Mouse (Mus musculus) cortical plate, adult 2 months (tissue): Measurements from ENCODE around the gene Mpo.

ENCODE experiments used
- CTCF ChIP-seq: fragments of 200-500 bp; IDR thresholded peaks from 2 replicates; pipeline ENCODE4 v1.5.1; 2011; ENCODE audit warnings: mild to moderate bottlenecking, control low read depth, low read length; ENCODE audit not compliant: insufficient read depth; ENCODE audit errors: extremely low read depth
- POLR2A ChIP-seq: fragments of 200-500 bp; IDR thresholded peaks from 2 replicates; pipeline ENCODE4 v1.6.1; 2011; ENCODE audit warnings: mild to moderate bottlenecking, low read length, control low read depth; ENCODE audit not compliant: insufficient read depth; ENCODE audit errors: extremely low read depth

- TF ChIP-seq CTCF (no peak), POLR2A (0 out of 2 replicates have a peak, but pooled peaks have one; percentile 18)
These were observed 28.1 kb downstream of the Mpo start for GRCm38 (mm10) chr11:87821502-87821901.
